Comparison of ENCODE assay signal across 27 mouse cellular contexts in genomic region chr11:82866850-82867564, GRCm38 (mm10). TPM values are rescaled to one million over a fixed set of nuclear protein-coding genes. Genes with fewer than 3 reads are reported as not detected.
A peak's percentile ranks its signal among the peaks of the same experiment; 100 is the strongest.
DNase-seq lines count a peak whose midpoint lies in the region; ATAC-seq and TF ChIP-seq lines count a peak whose summit lies in the region.
"Had no signal": no experiment of that assay in that cellular context is flagged by ENCODE, and none has a peak within 500 bp of the region (broad histone marks: within the 10 kb centered on the region; RNA-seq: fewer than 3 reads in every experiment).

No protein-coding gene starts in this region.

- H3K4me2 ChIP-seq in liver, embryonic 14.5 days (ENCODE audit: low read depth): peak overlapping the region; percentile 80
- no peak overlapping the region for H3K4me2 ChIP-seq in stomach, postnatal 0 days (replicated peaks; ENCODE audit: low read depth)
- H3K4me2 ChIP-seq: heart, embryonic 15.5 days; hindbrain, embryonic 13.5 days; midbrain, embryonic 13.5 days had no signal

- TF ChIP-seq EP300 in liver, embryonic 14.5 days (IDR thresholded peaks at IDR 0.05; ENCODE audit: low read depth): 0 out of 2 replicates have a peak, but pooled peaks have one; percentile 17
- no peak for TF ChIP-seq EP300 in stomach, postnatal 0 days (optimal IDR thresholded peaks at IDR 0.05)

- H3K27ac ChIP-seq in liver, embryonic 14.5 days: peak overlapping the region; percentile 38
- H3K27ac ChIP-seq in left cerebral cortex, adult 2 months: no peak overlapping the region
- no peak overlapping the region for H3K27ac ChIP-seq in stomach, postnatal 0 days (replicated peaks)
- H3K27ac ChIP-seq: heart, embryonic 15.5 days; hindbrain, embryonic 13.5 days; midbrain, embryonic 13.5 days had no signal

- H3K4me3 ChIP-seq in megakaryocyte, embryonic 14.5 days (replicated peaks): peak overlapping the region; percentile 38
- H3K4me3 ChIP-seq in liver, embryonic 14.5 days (ENCODE audit: insufficient read depth in 1 of 2, low read depth in 2 of 2, low read length in 2 of 2): peak overlapping the region in 1 of 2 experiments; percentile 31; a peak in 2 of 4 replicates
- no peak overlapping the region for H3K4me3 ChIP-seq in left cerebral cortex, adult 2 months
- H3K4me3 ChIP-seq in stomach, postnatal 0 days (ENCODE audit: low read depth, low read length): no peak overlapping the region
- H3K4me3 ChIP-seq: heart, embryonic 15.5 days; hindbrain, embryonic 13.5 days; midbrain, embryonic 13.5 days had no signal

- peaks cover 33% of the 10 kb centered on the region for H3K36me3 ChIP-seq in megakaryocyte, embryonic 14.5 days (replicated peaks; ENCODE audit: low read length)
- no peaks in the 10 kb centered on the region; the same call in none of the 2 replicates for H3K36me3 ChIP-seq in liver, embryonic 14.5 days (replicated peaks; ENCODE audit: control insufficient read depth, insufficient read depth, low read depth)
- H3K36me3 ChIP-seq in stomach, postnatal 0 days (ENCODE audit: control insufficient read depth, insufficient read depth, low read length): no peaks in the 10 kb centered on the region
- H3K36me3 ChIP-seq: heart, embryonic 15.5 days; hindbrain, embryonic 13.5 days; midbrain, embryonic 13.5 days had no signal

- no peaks in the 10 kb centered on the region for H3K27me3 ChIP-seq in megakaryocyte, embryonic 14.5 days (replicated peaks)
- H3K27me3 ChIP-seq in liver, embryonic 14.5 days (ENCODE audit: control insufficient read depth, insufficient read depth, low read length): no peaks in the 10 kb centered on the region
- H3K27me3 ChIP-seq in stomach, postnatal 0 days (ENCODE audit: control insufficient read depth, insufficient read depth, low read length): no peaks in the 10 kb centered on the region
- H3K27me3 ChIP-seq: heart, embryonic 15.5 days; hindbrain, embryonic 13.5 days; midbrain, embryonic 13.5 days had no signal

- intact Hi-C loops in left cerebral cortex, adult 2 months (cut with DNase I): no loop called here

- ATAC-seq in megakaryocyte, adult 5-6 weeks (ENCODE audit: poor library complexity, severe bottlenecking): no peak
- ATAC-seq in liver, embryonic 14.5 days (ENCODE audit: insufficient read depth): no peak
- ATAC-seq in stomach, postnatal 0 days (ENCODE audit: low FRiP score, low TSS enrichment): no peak
- ATAC-seq: forebrain, postnatal 0 days; inflammation-experienced regulatory T-cells, adult 6 months; midbrain, embryonic 13.5 days had no signal

- TF ChIP-seq CTCF in liver, embryonic 14.5 days (IDR thresholded peaks at IDR 0.05; ENCODE audit: low read depth): no peak
- no peak for TF ChIP-seq CTCF in left cerebral cortex, adult 2 months (IDR thresholded peaks at IDR 0.05)
- no peak for TF ChIP-seq CTCF in stomach, postnatal 0 days (IDR thresholded peaks at IDR 0.05; ENCODE audit: low read depth)

- WGBS in liver, embryonic 14.5 days (ENCODE audit: insufficient replicate concordance): 22% methylated on average over 7 of the region's 7 CpGs
- WGBS in stomach, postnatal 0 days: 32% methylated on average over 7 of the region's 7 CpGs

- DNase-seq in ZHBTc4 (ENCODE audit: low read depth, low spot score): peak; percentile 51
- DNase-seq in liver, embryonic 14.5 days (ENCODE audit: low read depth in 3 of 3, low spot score in 3 of 3): no peak
- no peak for DNase-seq in left cerebral cortex, adult 2 months (ENCODE audit: extremely low spot score in 1 of 2, low spot score in 2 of 2)
- no peak for DNase-seq in stomach, postnatal 0 days (ENCODE audit: low spot score)
- no peak for DNase-seq in thymus, postnatal 14 days
- DNase-seq: adrenal gland, adult 2 months; B cell, adult 2 months; cerebellum, adult 11-12 months; cerebellum, postnatal 10 days; forebrain, postnatal 0 days; gastrocnemius, postnatal 14 days; heart, adult 18-20 months; heart, postnatal 36 days; kidney, adult 18-20 months; kidney, postnatal 4 days; layer of hippocampus, adult 9-11 months; lung, adult 18-20 months; lung, postnatal 10 days had no signal

- no peaks in the 10 kb centered on the region for H3K9me3 ChIP-seq in megakaryocyte, embryonic 14.5 days
- no peaks in the 10 kb centered on the region for H3K9me3 ChIP-seq in liver, embryonic 14.5 days (ENCODE audit: control insufficient read depth, low read length)
- no peaks in the 10 kb centered on the region for H3K9me3 ChIP-seq in stomach, postnatal 0 days (ENCODE audit: control insufficient read depth, low read length)
- H3K9me3 ChIP-seq: heart, embryonic 15.5 days; hindbrain, embryonic 13.5 days; midbrain, embryonic 13.5 days had no signal

- H3K9ac ChIP-seq in liver, embryonic 14.5 days (replicated peaks): peak overlapping the region; percentile 49
- no peak overlapping the region for H3K9ac ChIP-seq in stomach, postnatal 0 days (ENCODE audit: low read length)
- H3K9ac ChIP-seq: forebrain, postnatal 0 days; heart, embryonic 15.5 days; hindbrain, embryonic 13.5 days; midbrain, embryonic 13.5 days had no signal

- peaks cover 70% of the 10 kb centered on the region for H3K4me1 ChIP-seq in megakaryocyte, embryonic 14.5 days
- H3K4me1 ChIP-seq in liver, embryonic 14.5 days (replicated peaks; ENCODE audit: control insufficient read depth in 2 of 2, insufficient read depth in 2 of 2, low read length in 1 of 2): peaks cover 56 to 58% of the 10 kb centered on the region in 2 experiments
- no peaks in the 10 kb centered on the region for H3K4me1 ChIP-seq in stomach, postnatal 0 days (replicated peaks; ENCODE audit: control insufficient read depth, insufficient read depth)

RNA-seq across cellular contexts. Expression of gene Rffl, which starts 4.0 kb away (rescaled TPM):
- 5.6 and 33.5 TPM in 2 replicates for polyA plus RNA-seq in megakaryocyte, embryonic 14.5 days (2012; ENCODE audit: insufficient read depth, low replicate concordance)
- total RNA-seq in megakaryocyte, adult 5-6 weeks (2015): 20.5 and 26.7 TPM in 2 replicates
- total RNA-seq in megakaryocyte, adult 5-6 weeks (2017): 20.1 and 25.4 TPM in 2 replicates
- 12.6 and 12.9 TPM in 2 replicates for polyA plus RNA-seq in liver, embryonic 14.5 days (2012; rRNA removed)
- 19.0 and 20.6 TPM in 2 replicates for polyA plus RNA-seq in liver, embryonic 14.5 days (2014; fragmentation: Nextera tagmentation; extraction: Ambion mirVana)
- 1 to 10 TPM; 8.8 to 9.1 TPM for total RNA-seq in left cerebral cortex, adult 2 months (2021)
- polyA plus RNA-seq in stomach, postnatal 0 days (2015; fragmentation: Nextera tagmentation; extraction: Ambion mirVana): 16.4 and 17.1 TPM in 2 replicates

RNA-seq across cellular contexts. Expression of gene Rad51d, which starts 23.4 kb away (rescaled TPM):
- polyA plus RNA-seq in megakaryocyte, embryonic 14.5 days (2012; ENCODE audit: insufficient read depth, low replicate concordance): 1.3 and 11.6 TPM in 2 replicates
- total RNA-seq in megakaryocyte, adult 5-6 weeks (2015): 7.1 and 7.9 TPM in 2 replicates
- total RNA-seq in megakaryocyte, adult 5-6 weeks (2017): 8.8 and 10.3 TPM in 2 replicates
- 2.8 and 3.5 TPM in 2 replicates for polyA plus RNA-seq in liver, embryonic 14.5 days (2012; rRNA removed)
- polyA plus RNA-seq in liver, embryonic 14.5 days (2014; fragmentation: Nextera tagmentation; extraction: Ambion mirVana): 5.8 and 6.8 TPM in 2 replicates
- 10 to 100 TPM; 16.9 to 19.8 TPM for total RNA-seq in left cerebral cortex, adult 2 months (2021)
- 8.3 and 9.7 TPM in 2 replicates for polyA plus RNA-seq in stomach, postnatal 0 days (2015; fragmentation: Nextera tagmentation; extraction: Ambion mirVana)

RNA-seq across cellular contexts. Expression of gene Fndc8, which starts 24.9 kb away (rescaled TPM):
- not detected in 2 replicates for polyA plus RNA-seq in megakaryocyte, embryonic 14.5 days (2012; ENCODE audit: insufficient read depth, low replicate concordance)
- total RNA-seq in megakaryocyte, adult 5-6 weeks (2015): not detected in 2 replicates
- total RNA-seq in megakaryocyte, adult 5-6 weeks (2017): not detected in 2 replicates
- 0.07 and 0.09 TPM in 2 replicates for polyA plus RNA-seq in liver, embryonic 14.5 days (2012; rRNA removed)
- 0.04 and 0.18 TPM in 2 replicates for polyA plus RNA-seq in liver, embryonic 14.5 days (2014; fragmentation: Nextera tagmentation; extraction: Ambion mirVana)
- total RNA-seq in left cerebral cortex, adult 2 months (2021): not detected
- 0.08 TPM in 1 of 2 replicates, not detected in the other for polyA plus RNA-seq in stomach, postnatal 0 days (2015; fragmentation: Nextera tagmentation; extraction: Ambion mirVana)
- total RNA-seq: forebrain, postnatal 0 days; gastrocnemius, postnatal 14 days; heart, adult 18-20 months; heart, postnatal 36 days; left cerebral cortex, postnatal 10 days; megakaryocyte progenitor cell, adult 5-6 weeks; monocyte, adult 5-6 weeks had no signal
- polyA plus RNA-seq: inflammation-experienced regulatory T-cells, adult 6 months had no signal

RNA-seq across cellular contexts. Expression of gene Nle1, which starts 41.2 kb away (rescaled TPM):
- polyA plus RNA-seq in megakaryocyte, embryonic 14.5 days (2012; ENCODE audit: insufficient read depth, low replicate concordance): 24.4 and 25.1 TPM in 2 replicates
- total RNA-seq in megakaryocyte, adult 5-6 weeks (2015): 4.7 TPM in 2 replicates
- total RNA-seq in megakaryocyte, adult 5-6 weeks (2017): 2.6 and 3.1 TPM in 2 replicates
- 26.1 and 27.2 TPM in 2 replicates for polyA plus RNA-seq in liver, embryonic 14.5 days (2012; rRNA removed)
- 11.9 and 13.8 TPM in 2 replicates for polyA plus RNA-seq in liver, embryonic 14.5 days (2014; fragmentation: Nextera tagmentation; extraction: Ambion mirVana)
- 10 to 100 TPM; 41.0 to 45.8 TPM for total RNA-seq in left cerebral cortex, adult 2 months (2021)
- polyA plus RNA-seq in stomach, postnatal 0 days (2015; fragmentation: Nextera tagmentation; extraction: Ambion mirVana): 15.3 and 16.8 TPM in 2 replicates

RNA-seq across cellular contexts. Expression of gene Unc45b, which starts 43.3 kb away (rescaled TPM):
- polyA plus RNA-seq in megakaryocyte, embryonic 14.5 days (2012; ENCODE audit: insufficient read depth, low replicate concordance): not detected in 2 replicates
- total RNA-seq in megakaryocyte, adult 5-6 weeks (2015): not detected in 2 replicates
- total RNA-seq in megakaryocyte, adult 5-6 weeks (2017): not detected in 2 replicates
- polyA plus RNA-seq in liver, embryonic 14.5 days (2012; rRNA removed): 0.21 and 0.45 TPM in 2 replicates
- 0.57 and 0.95 TPM in 2 replicates for polyA plus RNA-seq in liver, embryonic 14.5 days (2014; fragmentation: Nextera tagmentation; extraction: Ambion mirVana)
- total RNA-seq in left cerebral cortex, adult 2 months (2021): 1 to 10 TPM; 1.3 to 2.0 TPM
- 0.99 and 1.2 TPM in 2 replicates for polyA plus RNA-seq in stomach, postnatal 0 days (2015; fragmentation: Nextera tagmentation; extraction: Ambion mirVana)
- total RNA-seq: monocyte, adult 5-6 weeks had no signal
